Comparison of ENCODE assay signal across 9 mouse cellular contexts in the genomic region with DNA sequence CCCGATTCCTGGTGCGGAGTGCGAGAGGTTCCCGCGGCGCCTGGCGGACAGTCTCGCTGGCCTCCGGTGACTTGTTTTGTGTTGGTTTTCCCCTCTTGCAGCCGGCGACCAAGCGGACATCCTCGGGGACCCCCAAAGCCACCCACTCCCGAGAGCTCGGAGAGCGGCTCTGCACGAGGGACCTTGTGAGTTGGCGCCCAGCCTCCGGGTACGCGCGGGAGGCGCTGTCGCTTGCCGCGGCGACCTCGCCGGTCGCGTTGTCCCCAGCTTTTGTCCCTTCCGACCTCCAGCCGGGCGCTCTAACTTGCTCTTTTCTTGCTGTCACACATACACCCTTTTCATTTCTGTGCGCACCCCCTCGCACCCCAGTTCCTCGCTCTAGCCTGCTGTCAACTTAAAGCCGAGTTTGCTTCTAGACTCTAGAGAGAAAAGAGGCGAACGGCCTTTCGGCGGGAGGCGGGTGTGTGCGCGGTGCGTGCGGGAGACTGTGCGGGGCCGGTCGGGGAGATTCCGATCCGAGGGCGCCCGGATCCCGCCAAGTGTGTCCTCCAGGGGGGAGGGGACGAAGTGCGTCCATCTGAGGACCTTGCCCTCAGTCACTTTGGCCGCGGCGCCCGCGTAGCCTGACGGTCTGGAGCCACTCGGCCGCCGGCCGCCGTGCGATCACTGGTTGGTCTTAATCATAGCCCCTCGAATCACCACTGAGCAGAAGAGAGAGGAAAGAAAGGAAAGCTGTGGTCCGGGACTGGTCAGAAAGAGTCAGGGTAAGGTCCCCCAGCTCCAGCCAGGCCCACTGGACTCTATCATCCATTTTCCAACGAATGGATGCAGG. TPM values are rescaled to one million over a fixed set of nuclear protein-coding genes. Genes with fewer than 3 reads are reported as not detected.
A peak's percentile ranks its signal among the peaks of the same experiment; 100 is the strongest.
DNase-seq lines count a peak whose midpoint lies in the region; ATAC-seq and TF ChIP-seq lines count a peak whose summit lies in the region.
"Had no signal": no experiment of that assay in that cellular context is flagged by ENCODE, and none has a peak within 500 bp of the region (broad histone marks: within the 10 kb centered on the region; RNA-seq: fewer than 3 reads in every experiment).

No protein-coding gene starts in this region.

- peak; percentile 8 for DNase-seq in thymus, postnatal 4 days
- DNase-seq in thymus, adult 2 months: no peak
- DNase-seq in heart, postnatal 4 days: peak; percentile 67
- DNase-seq in limb, embryonic 11.5 days (ENCODE audit: low spot score): peak; percentile 73
- DNase-seq in neural tube, embryonic 10.5 days (ENCODE audit: extremely low spot score, low spot score): peak; percentile 79
- DNase-seq in frontal cortex, postnatal 25 days (ENCODE audit: low spot score in 2 of 2): no peak
- no peak for DNase-seq in c-Kit-positive CD71-positive TER-119-positive erythroid progenitor cells, embryonic 14.5 days (ENCODE audit: low spot score)

- H3K9ac ChIP-seq in embryonic facial prominence, embryonic 15.5 days: peak overlapping the region; percentile 21; the same call in 1 of the 2 replicates
- H3K9ac ChIP-seq in limb, embryonic 11.5 days (ENCODE audit: low read length): peak overlapping the region; percentile 49; the same call in 1 of the 2 replicates

- WGBS in thymus, adult 2 months: 5% methylated on average over 72 of the region's 72 CpGs
- WGBS in embryonic facial prominence, embryonic 15.5 days: under 1% methylated on average over 72 of the region's 72 CpGs
- WGBS in limb, embryonic 11.5 days: under 1% methylated on average over 72 of the region's 72 CpGs

- ATAC-seq in embryonic facial prominence, embryonic 15.5 days (ENCODE audit: insufficient number of reproducible peaks, low FRiP score, low TSS enrichment, low read depth): no peak
- peak; percentile 33; the same call in 1 of the 2 replicates for ATAC-seq in limb, embryonic 11.5 days (ENCODE audit: insufficient number of reproducible peaks, low FRiP score, low TSS enrichment, low read depth)

- H3K9me3 ChIP-seq in embryonic facial prominence, embryonic 15.5 days (replicated peaks): no peaks in the 10 kb centered on the region
- H3K9me3 ChIP-seq in limb, embryonic 11.5 days (ENCODE audit: control insufficient read depth, low read length): no peaks in the 10 kb centered on the region

- H3K27ac ChIP-seq in thymus, adult 2 months (ENCODE audit: control insufficient read depth, insufficient read depth, low read length): no peak overlapping the region
- H3K27ac ChIP-seq in embryonic facial prominence, embryonic 15.5 days (replicated peaks): no peak overlapping the region
- no peak overlapping the region for H3K27ac ChIP-seq in limb, embryonic 11.5 days (replicated peaks; ENCODE audit: low read depth, low read length)
- H3K27ac ChIP-seq: macrophage had no signal

- peak overlapping the region; percentile 90 for H3K4me2 ChIP-seq in embryonic facial prominence, embryonic 15.5 days (replicated peaks)
- H3K4me2 ChIP-seq in limb, embryonic 11.5 days (ENCODE audit: low read depth, severe bottlenecking): peak overlapping the region; percentile 85

- peaks cover 15% of the 10 kb centered on the region for H3K27me3 ChIP-seq in thymus, adult 2 months (ENCODE audit: control insufficient read depth, insufficient read depth, low read length)
- H3K27me3 ChIP-seq in embryonic facial prominence, embryonic 15.5 days: peaks cover 78% of the 10 kb centered on the region
- H3K27me3 ChIP-seq in limb, embryonic 11.5 days (ENCODE audit: control insufficient read depth, insufficient read depth, low read length): peaks cover 56% of the 10 kb centered on the region

- TF ChIP-seq POLR2A in thymus, adult 2 months (IDR thresholded peaks at IDR 0.05; ENCODE audit: control insufficient read depth, extremely low read depth, insufficient read depth, low read length, poor library complexity): no peak

- no peaks in the 10 kb centered on the region for H3K36me3 ChIP-seq in thymus, adult 2 months (ENCODE audit: control insufficient read depth, insufficient read depth, low read length)
- no peaks in the 10 kb centered on the region for H3K36me3 ChIP-seq in embryonic facial prominence, embryonic 15.5 days
- no peaks in the 10 kb centered on the region for H3K36me3 ChIP-seq in limb, embryonic 11.5 days (ENCODE audit: control insufficient read depth, insufficient read depth, low read length)

- H3K4me3 ChIP-seq in thymus, adult 2 months (ENCODE audit: control insufficient read depth, insufficient read depth, low read length): no peak overlapping the region
- peak overlapping the region; percentile 45 for H3K4me3 ChIP-seq in embryonic facial prominence, embryonic 15.5 days (replicated peaks)
- H3K4me3 ChIP-seq in limb, embryonic 11.5 days (ENCODE audit: low read depth, low read length): peak overlapping the region; percentile 38

- TF ChIP-seq CTCF in thymus, adult 2 months (IDR thresholded peaks at IDR 0.05; ENCODE audit: borderline replicate concordance, control insufficient read depth, extremely low read depth, insufficient read depth, low read length, poor library complexity): no peak

- no peaks in the 10 kb centered on the region for H3K4me1 ChIP-seq in thymus, adult 2 months (replicated peaks; ENCODE audit: control insufficient read depth, insufficient read depth, low read length)
- peaks cover 46% of the 10 kb centered on the region for H3K4me1 ChIP-seq in embryonic facial prominence, embryonic 15.5 days
- H3K4me1 ChIP-seq in limb, embryonic 11.5 days (ENCODE audit: control insufficient read depth, insufficient read depth, low read length): peaks cover 27% of the 10 kb centered on the region

RNA-seq across cellular contexts. Expression of a gene that starts 0.6 kb away (rescaled TPM):
- polyA plus RNA-seq in thymus, adult 2 months (2012; rRNA removed): 0.48 and 1.0 TPM in 2 replicates
- polyA plus RNA-seq in embryonic facial prominence, embryonic 15.5 days (2015; fragmentation: Nextera tagmentation; extraction: Ambion mirVana): 1.0 and 1.1 TPM in 2 replicates
- 10 to 100 TPM; 37.9 to 50.1 TPM for total RNA-seq in heart, postnatal 4 days (2021)
- polyA plus RNA-seq in limb, embryonic 11.5 days (2014; fragmentation: Nextera tagmentation; extraction: Ambion mirVana): 1.2 and 1.5 TPM in 2 replicates
- polyA plus RNA-seq: macrophage had no signal

Comparison
In these comparisons a context has a peak if more than half of its experiments do, and no peak if none do; other contexts are left out.
1. DNase-seq: peak in thymus, postnatal 4 days (single experiment), heart, postnatal 4 days (single experiment), limb, embryonic 11.5 days (single experiment) and neural tube, embryonic 10.5 days (single experiment); none in thymus, adult 2 months (single experiment), frontal cortex, postnatal 25 days (0 of 2) and c-Kit-positive CD71-positive TER-119-positive erythroid progenitor cells, embryonic 14.5 days (single experiment).